8 mouse cellular contexts compared by ENCODE assay signal in genomic region chr7:19381377-19382165, GRCm38 (mm10). TPM values are rescaled to one million over a fixed set of nuclear protein-coding genes. Genes with fewer than 3 reads are reported as not detected.
DNase-seq lines count a peak whose midpoint lies in the region; ATAC-seq and TF ChIP-seq lines count a peak whose summit lies in the region.

Gene Ercc2 (plus strand): TSS chr7:19382010.

- DNase-seq in brain, embryonic 14.5 days (ENCODE audit: low read depth) = peak; percentile 100
- peak; percentile 94 for DNase-seq in liver, adult 2 months (ENCODE audit: extremely low read depth, low read depth, low spot score)
- DNase-seq in splenic B cell, adult 2 months (ENCODE audit: low read depth, low spot score) = peak; percentile 99

- peak within 1 kb of the TSS; percentile 44 for H3K4me3 ChIP-seq in C2C12 (ENCODE audit: insufficient read depth, poor library complexity, severe bottlenecking)
- peak within 1 kb of the TSS; percentile 90 for H3K4me3 ChIP-seq in erythroblast, embryonic 14.5 days (replicated peaks)
- peak within 1 kb of the TSS; percentile 92 for H3K4me3 ChIP-seq in heart, embryonic 11.5 days (ENCODE audit: low read depth, low read length)
- H3K4me3 ChIP-seq in kidney, embryonic 16.5 days (ENCODE audit: low read length) = peak within 1 kb of the TSS; percentile 80
- peak within 1 kb of the TSS; percentile 96 for H3K4me3 ChIP-seq in liver, adult 2 months (ENCODE audit: insufficient read depth, low read depth, low read length)
- H3K4me3 ChIP-seq in myocyte = peak within 1 kb of the TSS; percentile 51

- H3K9me3 ChIP-seq in erythroblast, embryonic 14.5 days (ENCODE audit: control insufficient read depth, low read length) = no peaks in the 10 kb centered on the region
- H3K9me3 ChIP-seq in heart, embryonic 11.5 days (replicated peaks; ENCODE audit: control insufficient read depth, low read length) = no peaks in the 10 kb centered on the region
- H3K9me3 ChIP-seq in kidney, embryonic 16.5 days (ENCODE audit: low read length) = no peaks in the 10 kb centered on the region

- no peaks in the 10 kb centered on the region for H3K27me3 ChIP-seq in C2C12 (ENCODE audit: control insufficient read depth, insufficient read depth, insufficient read length)
- no peaks in the 10 kb centered on the region for H3K27me3 ChIP-seq in erythroblast, embryonic 14.5 days (ENCODE audit: control insufficient read depth)
- no peaks in the 10 kb centered on the region for H3K27me3 ChIP-seq in heart, embryonic 11.5 days (ENCODE audit: control insufficient read depth, insufficient read depth, low read length)
- H3K27me3 ChIP-seq in kidney, embryonic 16.5 days (ENCODE audit: insufficient read depth, low read length) = no peaks in the 10 kb centered on the region
- no peaks in the 10 kb centered on the region for H3K27me3 ChIP-seq in liver, adult 2 months (ENCODE audit: control insufficient read depth, insufficient read depth, low read length)
- H3K27me3 ChIP-seq in myocyte (ENCODE audit: control insufficient read depth, insufficient read depth, insufficient read length) = no peaks in the 10 kb centered on the region
- no peaks in the 10 kb centered on the region for H3K27me3 ChIP-seq in splenic B cell, adult 2 months (ENCODE audit: control insufficient read depth, insufficient read depth, low read length, poor library complexity, severe bottlenecking)

- H3K79me2 ChIP-seq in C2C12 (ENCODE audit: control insufficient read depth, insufficient read depth) (peaks cover 26% of the 10 kb centered on the region), myocyte (ENCODE audit: control insufficient read depth, insufficient read depth) (peaks cover 16% of the 10 kb centered on the region)
- H3K79me2 ChIP-seq in liver, adult 2 months (ENCODE audit: control insufficient read depth, insufficient read depth, low read length) = peaks cover 6% of the 10 kb centered on the region; the same call in 1 of the 2 replicates

- H3ac ChIP-seq in C2C12 (ENCODE audit: control insufficient read depth, insufficient read length, low read depth) = peak within 1 kb of the TSS; percentile 72
- H3ac ChIP-seq in myocyte (ENCODE audit: control insufficient read depth, insufficient read length) = peak within 1 kb of the TSS; percentile 75

- H3K27ac ChIP-seq in heart, embryonic 11.5 days (ENCODE audit: low read depth, low read length) = 0 out of 2 replicates have a peak within 1 kb of the TSS, but pooled peaks have one; percentile 15
- no peak within 1 kb of the TSS for H3K27ac ChIP-seq in kidney, embryonic 16.5 days (ENCODE audit: low read length)
- no peak within 1 kb of the TSS; the same call in 1 of the 2 replicates for H3K27ac ChIP-seq in liver, adult 2 months (replicated peaks; ENCODE audit: insufficient read depth, low read depth, low read length)

- peaks cover 14% of the 10 kb centered on the region for H3K79me3 ChIP-seq in C2C12 (ENCODE audit: low read depth)

- peaks cover 26% of the 10 kb centered on the region for H3K4me1 ChIP-seq in erythroblast, embryonic 14.5 days (ENCODE audit: control insufficient read depth)
- H3K4me1 ChIP-seq in heart, embryonic 11.5 days (ENCODE audit: control insufficient read depth, insufficient read depth, low read length) = peaks cover 7% of the 10 kb centered on the region; the same call in 1 of the 2 replicates
- peaks cover 11% of the 10 kb centered on the region for H3K4me1 ChIP-seq in kidney, embryonic 16.5 days (ENCODE audit: insufficient read depth, low read length)
- H3K4me1 ChIP-seq in liver, adult 2 months (ENCODE audit: control insufficient read depth, insufficient read depth, low read length) = 0 out of 2 replicates have a peak, but pooled peaks cover 2% of the 10 kb centered on the region

- peak within 1 kb of the TSS; percentile 95 for H3K4me2 ChIP-seq in heart, embryonic 11.5 days
- H3K4me2 ChIP-seq in kidney, embryonic 16.5 days (replicated peaks; ENCODE audit: low read depth, low read length) = peak within 1 kb of the TSS; percentile 89
- peak within 1 kb of the TSS; percentile 88 for H3K4me2 ChIP-seq in myocyte (ENCODE audit: low read depth)

- H3K36me3 ChIP-seq in C2C12 (ENCODE audit: control insufficient read depth, insufficient read depth) (no peaks in the 10 kb centered on the region), myocyte (ENCODE audit: control insufficient read depth, insufficient read depth) (no peaks in the 10 kb centered on the region)
- H3K36me3 ChIP-seq in erythroblast, embryonic 14.5 days (ENCODE audit: control insufficient read depth) = peaks cover 33% of the 10 kb centered on the region
- H3K36me3 ChIP-seq in heart, embryonic 11.5 days (ENCODE audit: control insufficient read depth, insufficient read depth, low read length) = peaks cover 15% of the 10 kb centered on the region
- peaks cover 21% of the 10 kb centered on the region for H3K36me3 ChIP-seq in kidney, embryonic 16.5 days (ENCODE audit: insufficient read depth, low read length)
- no peaks in the 10 kb centered on the region for H3K36me3 ChIP-seq in liver, adult 2 months (ENCODE audit: control insufficient read depth, insufficient read depth, low read length)
- H3K36me3 ChIP-seq in splenic B cell, adult 2 months (ENCODE audit: control insufficient read depth, insufficient read depth, low read length, poor library complexity, severe bottlenecking) = 0 out of 2 replicates have a peak, but pooled peaks cover 2% of the 10 kb centered on the region

- no peak for TF ChIP-seq CTCF in C2C12 (IDR thresholded peaks at IDR 0.05; ENCODE audit: control insufficient read depth, insufficient read depth, insufficient read length)
- TF ChIP-seq CTCF in brain, embryonic 14.5 days (IDR thresholded peaks at IDR 0.05; ENCODE audit: borderline replicate concordance, extremely low read depth, insufficient read depth, insufficient read length) = no peak
- no peak; the same call in 1 of the 2 replicates for TF ChIP-seq CTCF in liver, adult 2 months (IDR thresholded peaks at IDR 0.05; ENCODE audit: low read depth, low read length)

- H3K9ac ChIP-seq in heart, embryonic 11.5 days (ENCODE audit: low read depth, low read length) = peak within 1 kb of the TSS; percentile 83
- H3K9ac ChIP-seq in kidney, embryonic 16.5 days (replicated peaks; ENCODE audit: low read length) = peak within 1 kb of the TSS; percentile 72
- peak within 1 kb of the TSS; percentile 90 for H3K9ac ChIP-seq in liver, adult 2 months (ENCODE audit: low read depth, low read length)

- 5% methylated on average over 48 of the region's 48 CpGs for WGBS in heart, embryonic 11.5 days (ENCODE audit: insufficient replicate concordance)
- 5% methylated on average over 43 of the region's 48 CpGs for WGBS in kidney, embryonic 16.5 days
- 6% methylated on average over 47 of the region's 48 CpGs for WGBS in liver, adult 2 months

- ATAC-seq in heart, embryonic 11.5 days (replicated peaks; ENCODE audit: insufficient number of reproducible peaks, low FRiP score, low TSS enrichment) = peak; percentile 92
- peak; percentile 95 for ATAC-seq in kidney, embryonic 16.5 days (ENCODE audit: low FRiP score, low TSS enrichment)

- peak; percentile 47; the same call in 1 of the 2 replicates for TF ChIP-seq POLR2A in brain, embryonic 14.5 days (IDR thresholded peaks at IDR 0.05; ENCODE audit: borderline replicate concordance, extremely low read depth, insufficient read depth, insufficient read length, poor library complexity, severe bottlenecking)
- TF ChIP-seq POLR2A in liver, adult 2 months (IDR thresholded peaks at IDR 0.05; ENCODE audit: extremely low read depth, insufficient read depth, low read length) = no peak
- TF ChIP-seq POLR2A in myocyte (IDR thresholded peaks at IDR 0.05; ENCODE audit: insufficient read length, low read depth) = peak; percentile 47

TF ChIP-seq in C2C12, 6 proteins besides CTCF, POLR2A, EP300 and RAD21:
- TF ChIP-seq MAX (IDR thresholded peaks at IDR 0.05) (peak; percentile 23), CEBPB (IDR thresholded peaks at IDR 0.05; ENCODE audit: low read depth) (no peak), USF1 (IDR thresholded peaks at IDR 0.05; ENCODE audit: low read depth) (peak; percentile 24)

TF ChIP-seq in myocyte, 11 proteins besides CTCF, POLR2A, EP300 and RAD21:
- no peak for TF ChIP-seq POLR2AphosphoS2 (IDR thresholded peaks at IDR 0.05; ENCODE audit: insufficient read length, low read depth)
- peak; percentile 55 for TF ChIP-seq SRF (IDR thresholded peaks at IDR 0.05; ENCODE audit: control insufficient read depth, insufficient read length, low read depth)
- TF ChIP-seq MYOG (IDR thresholded peaks at IDR 0.05; ENCODE audit: control insufficient read depth in 1 of 3, insufficient read depth in 1 of 3, insufficient read length in 2 of 3, low read depth in 2 of 3) = no peak
- TF ChIP-seq E2F4 (IDR thresholded peaks at IDR 0.05; ENCODE audit: insufficient read depth) = no peak

RNA-seq across cellular contexts. Expression of gene Ercc2, which starts in this region (rescaled TPM):
- polyA plus RNA-seq in C2C12 (2012; fragmentation: generic; extraction: Trizol) = 9.7 TPM
- polyA plus RNA-seq in brain, embryonic 14.5 days (2012; rRNA removed) = 81.7 and 106 TPM in 2 replicates
- 1.4 and 1.6 TPM in 2 replicates for polyA plus RNA-seq in erythroblast, embryonic 14.5 days (2012)
- 6.1 and 6.6 TPM in 2 replicates for polyA plus RNA-seq in heart, embryonic 11.5 days (2014; fragmentation: Nextera tagmentation; extraction: Ambion mirVana)
- 16.7 and 19.0 TPM in 2 replicates for polyA plus RNA-seq in kidney, embryonic 16.5 days (2015; fragmentation: Nextera tagmentation; extraction: Ambion mirVana)
- 8.7 and 9.4 TPM in 2 replicates for total RNA-seq in liver, adult 2 months (2014; rRNA removed)
- 18.7 and 26.8 TPM in 2 replicates for polyA plus RNA-seq in liver, adult 2 months (2012; rRNA removed)
- 11.5 TPM for polyA plus RNA-seq in myocyte (2012; fragmentation: generic; extraction: Trizol)

Comparison
In these comparisons a context has a peak if more than half of its experiments do, and no peak if none do; other contexts are left out.
1. H3K4me3 ChIP-seq: peak in every context shown above with its lines; median percentile 96 in liver, adult 2 months; 92 in heart, embryonic 11.5 days; 90 in erythroblast, embryonic 14.5 days; 80 in kidney, embryonic 16.5 days; 51 in myocyte; 44 in C2C12.